Mouse (Mus musculus) gastrocnemius, postnatal 14 days (tissue): ENCODE results near the gene Sun2. TPM values are rescaled to one million over a fixed set of nuclear protein-coding genes. Genes with fewer than 3 reads are reported as not detected.

Source experiments
- DNase-seq: peaks from one replicate; pipeline ENCODE4 v3.0.0; 2021; ENCODE audit warnings: mixed read lengths
- intact Hi-C: fragments of 180-260 bp; cut with DNase I; formaldehyde crosslinking; loops from one replicate; pipeline ENCODE4 v1.15.1; 2025; ENCODE audit warnings: low total_unique reads
- total RNA-seq, 2 experiments: library from RNA; stranded (reverse); gene quantifications; 2 replicates each; pipeline ENCODE4 v1.2.3; 2021

The Sun2 gene
- total RNA-seq, 2 experiments from 2014 or later: 62.3 to 81.4 TPM

DNA sequence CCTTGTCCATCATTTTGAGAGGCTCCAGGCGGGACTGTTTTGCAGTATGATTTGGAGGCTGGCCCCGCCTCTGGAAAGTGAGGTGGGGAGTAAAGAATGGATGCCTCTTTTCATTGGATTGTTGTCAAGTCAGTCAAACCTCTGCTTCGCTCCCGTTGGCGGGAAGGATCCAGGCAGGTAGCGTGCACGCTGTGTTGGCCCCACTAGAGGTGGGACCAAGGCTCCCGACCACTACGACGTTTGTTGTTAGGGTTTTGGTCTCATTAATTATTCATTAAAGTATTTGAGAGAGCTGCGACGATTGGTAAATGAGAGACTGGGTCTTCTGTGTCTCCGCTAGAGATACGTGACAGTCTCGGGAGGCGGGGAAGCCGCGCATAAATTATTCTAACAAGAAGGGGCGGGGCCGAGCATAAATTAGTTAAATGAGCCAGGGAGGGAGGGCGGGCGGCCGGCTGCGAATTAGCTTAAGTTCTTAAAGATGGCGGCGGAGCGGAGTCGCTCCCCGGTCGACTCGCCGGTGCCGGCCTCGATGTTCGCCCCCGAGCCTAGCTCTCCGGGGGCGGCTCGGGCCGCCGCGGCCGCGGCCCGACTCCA is 51.8 kb downstream of the Sun2 start, which contains the start of gene Gtpbp1:
TSS of gene Gtpbp1 (plus strand) at position 420 of the 597 bp plus-strand sequence.
- DNase-seq: peak; percentile 96
- intact Hi-C loops: no loop called here

DNA sequence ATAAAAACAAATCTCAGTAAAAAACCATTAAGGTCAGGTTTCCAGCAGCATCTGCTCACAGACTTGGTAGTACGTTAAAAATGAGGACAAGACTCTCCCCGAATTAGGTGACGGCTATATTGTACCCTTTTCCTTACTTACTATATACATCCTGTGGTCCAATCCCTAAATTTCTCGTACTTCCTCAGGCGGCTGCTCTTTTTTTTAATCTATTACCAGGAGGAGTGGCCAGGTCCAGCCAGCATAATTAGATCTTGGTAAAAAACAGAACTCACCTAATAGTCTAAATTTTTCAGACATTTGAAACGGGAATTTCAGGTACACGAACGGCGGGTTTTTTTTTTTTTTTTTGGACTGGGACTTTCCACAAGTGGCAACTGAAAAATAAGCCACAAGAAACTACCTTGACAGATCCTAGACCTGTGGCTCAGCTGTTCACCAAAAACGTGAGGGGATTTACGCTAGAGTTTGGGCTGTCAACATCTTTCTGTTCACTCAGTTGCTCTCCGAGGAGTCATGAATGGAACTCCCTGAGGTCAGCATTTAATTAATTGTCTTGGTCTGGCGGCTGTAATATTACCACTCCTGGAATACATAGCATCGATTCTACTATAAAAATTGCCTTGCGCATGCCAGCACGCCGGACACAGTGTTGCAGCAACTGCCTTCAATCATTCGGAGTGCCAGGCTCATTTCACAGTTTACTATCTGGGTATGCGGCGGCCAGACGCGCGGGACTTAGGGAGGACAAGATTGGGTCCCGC is 52.5 kb downstream of the Sun2 start:
- no peak for DNase-seq
- intact Hi-C loops: no loop called here

DNA sequence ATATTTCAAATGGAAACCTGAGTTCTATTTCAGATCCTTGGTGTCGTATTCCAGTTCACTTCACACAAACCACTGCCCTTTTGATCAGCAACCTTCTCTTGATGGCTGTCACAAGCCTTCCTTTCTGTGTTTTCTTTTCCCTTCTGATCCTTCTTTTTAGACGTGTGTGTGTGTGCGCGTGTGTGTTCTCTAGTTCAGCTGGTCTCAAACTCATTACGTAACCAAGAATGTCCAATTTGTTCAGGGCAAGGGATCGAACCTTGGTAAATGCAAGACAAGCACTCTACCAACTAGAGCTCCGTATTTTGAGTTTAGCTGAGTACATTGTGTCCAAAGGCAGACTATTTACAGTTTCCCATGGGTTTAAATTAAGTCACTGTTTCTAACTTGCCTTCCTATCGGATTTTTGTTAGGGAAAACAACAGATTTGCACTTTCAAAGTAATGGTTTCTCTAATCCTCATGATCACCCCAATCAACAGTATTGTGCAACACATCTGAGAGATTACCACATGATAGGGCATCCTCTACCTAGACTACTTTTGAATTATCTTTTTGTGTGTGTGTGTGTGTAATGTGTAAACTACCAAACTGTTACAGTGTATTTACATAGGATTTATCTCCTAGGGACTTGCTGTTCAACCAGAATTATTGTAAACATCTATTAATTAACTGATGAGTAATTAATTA is 53.9 kb downstream of the Sun2 start:
- DNase-seq: no peak
- intact Hi-C loops: no loop called here

GRCm38 (mm10) chr15:79687646-79688267 is 54.6 kb downstream of the Sun2 start, which contains the start of gene Josd1:
Josd1 (minus strand) TSS chr15:79687919.
- intact Hi-C loops: no loop called here
- peak; percentile 93 for DNase-seq

DNA sequence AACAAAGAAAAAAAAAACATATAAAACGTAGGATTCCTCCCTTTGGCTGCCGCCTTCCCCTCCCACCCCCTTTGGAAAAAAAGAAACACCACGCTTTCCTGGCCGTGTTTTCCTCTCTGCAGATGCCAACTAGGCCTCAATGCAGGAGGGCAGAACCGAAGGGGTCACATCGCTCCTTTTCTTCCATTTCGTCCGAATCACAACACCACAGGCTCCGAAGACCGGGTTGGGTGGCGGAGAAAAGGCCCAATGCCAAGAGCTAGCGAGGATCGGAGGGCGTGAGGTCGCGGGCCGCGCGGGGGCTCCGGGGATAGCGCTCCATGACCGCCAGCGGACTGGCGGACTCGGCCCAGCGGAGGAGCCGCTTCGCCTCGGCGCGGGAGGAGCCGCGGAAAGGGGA is 55.2 kb downstream of the Sun2 start:
- DNase-seq: no peak
- intact Hi-C loops: no loop called here

GRCm38 (mm10) chr15:79686046-79686869 is 56.1 kb downstream of the Sun2 start:
- intact Hi-C loops: no loop called here
- no peak for DNase-seq

GRCm38 (mm10) chr15:79685141-79685641 is 57.1 kb downstream of the Sun2 start:
- intact Hi-C loops: no loop called here
- DNase-seq: no peak

DNA sequence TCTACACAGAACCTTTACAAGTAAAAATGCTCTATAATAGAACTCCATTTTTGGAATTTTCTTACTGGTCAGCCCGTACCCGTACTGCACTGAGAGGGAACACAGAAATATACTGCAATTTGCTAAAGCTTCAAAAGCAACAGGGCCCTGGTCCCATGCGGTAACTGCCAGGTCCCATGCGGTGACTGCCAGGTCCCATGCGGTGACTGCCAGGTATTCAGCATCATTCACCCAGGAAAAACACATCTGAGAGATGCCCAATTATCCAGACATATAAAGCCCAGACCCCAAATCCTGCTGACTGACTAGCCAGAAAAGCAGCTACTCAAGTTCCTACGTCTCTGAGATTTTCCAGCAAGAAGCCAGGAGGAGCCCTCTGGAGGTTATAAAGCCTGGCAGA is 57.7 kb downstream of the Sun2 start:
- DNase-seq: no peak
- intact Hi-C loops: no loop called here

DNA sequence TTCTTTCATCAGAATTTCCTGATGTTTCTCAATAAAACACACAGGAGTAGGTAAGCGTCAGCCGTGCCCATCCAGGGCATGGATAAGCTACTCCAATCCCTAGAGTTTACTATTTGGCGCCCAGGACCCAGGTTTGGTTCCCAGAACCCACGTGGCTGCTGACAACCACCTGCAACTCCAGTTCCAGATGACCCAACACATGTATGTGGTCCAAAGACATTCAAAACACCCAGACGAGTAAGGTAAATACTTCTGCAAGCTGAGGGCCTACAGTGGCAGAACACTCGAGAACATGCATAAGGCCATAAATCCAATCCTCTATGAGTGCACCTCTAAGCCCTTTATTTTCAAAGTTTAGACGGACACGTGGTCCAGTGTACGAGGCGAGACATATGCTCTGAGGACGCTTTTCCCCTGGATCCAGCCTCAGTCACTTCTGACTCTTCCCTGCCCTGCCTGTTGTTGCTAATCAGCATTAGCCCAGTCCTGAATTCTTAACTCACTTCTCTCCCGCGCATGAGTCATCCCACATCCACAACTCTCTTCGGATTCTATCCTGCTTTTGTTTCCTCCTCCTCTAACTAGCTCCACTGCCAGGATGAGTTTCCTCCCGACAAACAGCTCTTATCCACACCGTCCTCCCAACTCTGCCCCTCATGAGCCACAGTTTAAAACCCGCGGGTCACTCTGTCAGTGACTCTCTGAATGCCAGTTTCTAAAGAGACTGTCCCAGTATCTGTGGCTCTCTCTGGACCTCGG is 58.5 kb downstream of the Sun2 start:
- no peak for DNase-seq
- intact Hi-C loops: no loop called here

GRCm38 (mm10) chr15:79683146-79683545 is 59.2 kb downstream of the Sun2 start:
- intact Hi-C loops: no loop called here

DNA sequence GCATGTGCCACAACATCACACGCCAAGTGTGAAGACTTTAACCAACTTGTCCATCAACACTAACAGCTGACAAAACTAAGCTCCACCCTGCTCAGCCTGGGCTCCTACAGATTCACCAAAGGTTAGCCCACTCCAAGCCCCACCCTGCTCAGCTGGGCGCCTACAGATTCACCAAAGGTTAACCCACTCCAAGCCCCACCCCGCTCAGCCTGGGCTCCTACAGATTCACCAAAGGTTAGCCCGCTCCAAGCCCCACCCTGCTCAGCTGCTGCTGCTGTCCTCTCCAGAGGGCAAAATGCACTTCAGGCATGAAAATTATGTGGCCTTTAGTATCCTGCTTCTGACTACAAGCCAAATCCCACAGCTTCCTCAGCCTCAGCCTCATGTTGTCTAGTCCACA is 60.4 kb downstream of the Sun2 start:
- no peak for DNase-seq
- intact Hi-C loops: no loop called here

More at GRCm38 (mm10) chr15:79683146-79683545, 59.2 kb downstream of the Sun2 start:
- no peak for DNase-seq

DNA sequence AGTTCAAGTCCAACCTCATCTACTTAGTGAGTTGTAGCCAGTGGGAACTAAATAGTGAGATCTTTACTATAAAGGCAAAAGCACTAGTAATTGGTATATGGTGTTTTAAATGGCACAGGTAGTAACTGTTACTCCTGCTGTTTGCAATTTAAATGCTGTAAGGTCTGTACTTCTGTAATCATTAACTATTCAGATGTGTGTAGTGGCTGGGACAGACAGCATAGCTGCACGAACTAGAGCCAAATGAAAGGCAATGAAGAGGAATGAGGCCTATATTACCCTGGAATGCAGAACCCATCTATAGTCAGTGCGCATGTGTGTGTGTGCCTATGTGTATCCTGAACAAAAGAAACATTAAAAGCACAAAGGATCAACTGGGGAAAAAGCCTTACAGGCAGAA is 64.4 kb downstream of the Sun2 start:
- intact Hi-C loops: no loop called here
- no peak for DNase-seq

Other genes starting within 250 kb of the Sun2 start
- gene Kcnj4, start 237.3 kb downstream of the Sun2 start, total RNA-seq: under 1 TPM in 1 of 2 experiments, not detected in 1; 0.08 TPM
- gene Kdelr3, start 226.1 kb downstream of the Sun2 start, total RNA-seq: 10 to 100 TPM; 14.1 to 22.6 TPM
- 10 to 100 TPM; 75.8 to 77.4 TPM for gene Ddx17, start 195.8 kb downstream of the Sun2 start, total RNA-seq
- under 1 TPM in 1 of 2 experiments, not detected in 1; 0.20 TPM for gene Dmc1, start 137.4 kb downstream of the Sun2 start, total RNA-seq
- 1 to 10 TPM in 1 of 2 experiments, under 1 TPM in 1; 0.53 to 1.4 TPM for gene Fam227a, start 83.6 kb downstream of the Sun2 start, total RNA-seq
- 10 to 100 TPM; 17.2 to 18.0 TPM for gene Cby1, start 83.3 kb downstream of the Sun2 start, total RNA-seq
- gene Tomm22, start 71.7 kb downstream of the Sun2 start, total RNA-seq: 10 to 100 TPM; 78.3 to 80.4 TPM
- gene Josd1, start 54.6 kb downstream of the Sun2 start, total RNA-seq: 10 to 100 TPM in 1 of 2 experiments, 1 to 10 TPM in 1; 9.8 to 11.1 TPM
- gene Gtpbp1, start 51.7 kb downstream of the Sun2 start, total RNA-seq: 10 to 100 TPM; 17.7 to 18.0 TPM
- 1 to 10 TPM; 7.4 to 7.6 TPM for gene Dnal4, start 35.3 kb upstream of the Sun2 start, total RNA-seq
- gene Nptxr, start 62.2 kb upstream of the Sun2 start, total RNA-seq: 1 to 10 TPM; 1.9 to 2.6 TPM
- under 1 TPM; 0.47 to 0.55 TPM for gene Npcd, start 91.7 kb upstream of the Sun2 start, total RNA-seq
- 10 to 100 TPM; 21.2 to 23.5 TPM for gene Cbx6, start 92.2 kb upstream of the Sun2 start, total RNA-seq
- gene Apobec3, start 149.1 kb upstream of the Sun2 start, total RNA-seq: 1 to 10 TPM; 4.7 to 7.9 TPM
- gene Cbx7, start 228.6 kb upstream of the Sun2 start, total RNA-seq: 1 to 10 TPM; 3.7 to 4.5 TPM